In the genomic region with DNA sequence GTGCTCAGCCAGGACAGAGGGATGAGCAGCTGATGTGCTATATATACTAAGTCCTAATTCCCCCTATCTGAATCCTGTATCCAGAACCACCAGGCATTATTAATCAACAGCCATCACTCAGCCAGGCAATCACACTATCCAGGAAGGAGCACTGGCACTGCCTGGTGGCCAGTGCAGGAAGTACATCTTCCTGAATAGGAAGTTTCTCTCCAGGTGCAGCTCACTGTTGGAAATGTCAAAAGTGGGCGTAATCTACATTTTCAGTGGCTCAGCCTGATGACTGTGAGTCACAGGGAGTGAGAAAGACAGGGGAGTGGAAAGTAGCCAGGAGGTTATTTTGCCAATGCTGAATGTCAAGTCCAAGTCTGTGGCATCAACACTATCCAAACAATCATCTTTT, we compare ENCODE assay signal across 8 mouse cellular contexts. TPM values are rescaled to one million over a fixed set of nuclear protein-coding genes. Genes with fewer than 3 reads are reported as not detected.
A peak's percentile ranks its signal among the peaks of the same experiment; 100 is the strongest.
DNase-seq lines count a peak whose midpoint lies in the region; ATAC-seq and TF ChIP-seq lines count a peak whose summit lies in the region.

No protein-coding gene starts in this region.

- H3K36me3 ChIP-seq in thymus, adult 2 months (ENCODE audit: control insufficient read depth, insufficient read depth, low read length) = peaks cover 14% of the 10 kb centered on the region

- no peaks in the 10 kb centered on the region for H3K4me1 ChIP-seq in thymus, adult 2 months (replicated peaks; ENCODE audit: control insufficient read depth, insufficient read depth, low read length)

- DNase-seq in cerebellum, postnatal 10 days = peak; percentile 39 to 49
- no peak for DNase-seq in cerebellum, postnatal 4 days (ENCODE audit: low spot score in 2 of 2)
- DNase-seq in thymus, adult 2 months = peak; percentile 14
- no peak for DNase-seq in thymus, adult 18-20 months
- DNase-seq in embryo, embryonic 10.5 days (ENCODE audit: low spot score) = peak; percentile 62
- peak; percentile 54 for DNase-seq in layer of hippocampus, adult 9-11 months
- no peak for DNase-seq in frontal cortex, postnatal 10 days (ENCODE audit: low spot score in 2 of 2)

- no peak for TF ChIP-seq POLR2A in thymus, adult 2 months (IDR thresholded peaks at IDR 0.05; ENCODE audit: control insufficient read depth, extremely low read depth, insufficient read depth, low read length, poor library complexity)

- no peak overlapping the region for H3K27ac ChIP-seq in thymus, adult 2 months (ENCODE audit: control insufficient read depth, insufficient read depth, low read length)

- no peak for TF ChIP-seq CTCF in thymus, adult 2 months (IDR thresholded peaks at IDR 0.05; ENCODE audit: borderline replicate concordance, control insufficient read depth, extremely low read depth, insufficient read depth, low read length, poor library complexity)

- 85% methylated on average over 1 of the region's 1 CpGs for WGBS in thymus, adult 2 months

- peak; percentile 58; the same call in 1 of the 2 replicates for ATAC-seq in neutrophil, adult 5-6 weeks (ENCODE audit: extremely low read depth, insufficient number of reproducible peaks, low FRiP score, poor library complexity, severe bottlenecking)

- no peaks in the 10 kb centered on the region for H3K27me3 ChIP-seq in thymus, adult 2 months (ENCODE audit: control insufficient read depth, insufficient read depth, low read length)

- H3K4me3 ChIP-seq in thymus, adult 2 months (ENCODE audit: control insufficient read depth, insufficient read depth, low read length) = no peak overlapping the region

RNA-seq across cellular contexts. Expression of gene Tmem269, which starts 5.7 kb away (rescaled TPM):
- polyA plus RNA-seq in thymus, adult 2 months (2012; rRNA removed) = not detected in 2 replicates
- total RNA-seq in neutrophil, adult 5-6 weeks (2017) = not detected in 2 replicates

RNA-seq across cellular contexts. Expression of gene AU022252, which starts 8.8 kb away (rescaled TPM):
- polyA plus RNA-seq in thymus, adult 2 months (2012; rRNA removed) = 9.6 and 9.8 TPM in 2 replicates
- 5.9 and 8.1 TPM in 2 replicates for total RNA-seq in neutrophil, adult 5-6 weeks (2017)

RNA-seq across cellular contexts. Expression of gene P3h1, which starts 9.0 kb away (rescaled TPM):
- 8.8 and 9.9 TPM in 2 replicates for polyA plus RNA-seq in thymus, adult 2 months (2012; rRNA removed)
- total RNA-seq in neutrophil, adult 5-6 weeks (2017) = 1.9 and 3.7 TPM in 2 replicates

RNA-seq across cellular contexts. Expression of gene Svbp, which starts 28.6 kb away (rescaled TPM):
- 41.9 and 59.8 TPM in 2 replicates for polyA plus RNA-seq in thymus, adult 2 months (2012; rRNA removed)
- total RNA-seq in neutrophil, adult 5-6 weeks (2017) = 50.2 and 63.6 TPM in 2 replicates

RNA-seq across cellular contexts. Expression of gene Cldn19, which starts 31.5 kb away (rescaled TPM):
- 0.18 and 0.50 TPM in 2 replicates for polyA plus RNA-seq in thymus, adult 2 months (2012; rRNA removed)
- not detected in 2 replicates for total RNA-seq in neutrophil, adult 5-6 weeks (2017)

Comparison
In these comparisons a context has a peak if more than half of its experiments do, and no peak if none do; other contexts are left out.
1. DNase-seq: peak in cerebellum, postnatal 10 days (2 of 2), thymus, adult 2 months (single experiment), embryo, embryonic 10.5 days (single experiment) and layer of hippocampus, adult 9-11 months (single experiment); none in cerebellum, postnatal 4 days (0 of 2), thymus, adult 18-20 months (0 of 2) and frontal cortex, postnatal 10 days (0 of 2).